Mouse (Mus musculus): ENCODE measurements around the gene Clstn2. TPM values are rescaled to one million over a fixed set of nuclear protein-coding genes. Genes with fewer than 3 reads are reported as not detected.

Clstn2 gene
- total and polyA plus RNA-seq, 3 experiments, result not detected

DNA sequence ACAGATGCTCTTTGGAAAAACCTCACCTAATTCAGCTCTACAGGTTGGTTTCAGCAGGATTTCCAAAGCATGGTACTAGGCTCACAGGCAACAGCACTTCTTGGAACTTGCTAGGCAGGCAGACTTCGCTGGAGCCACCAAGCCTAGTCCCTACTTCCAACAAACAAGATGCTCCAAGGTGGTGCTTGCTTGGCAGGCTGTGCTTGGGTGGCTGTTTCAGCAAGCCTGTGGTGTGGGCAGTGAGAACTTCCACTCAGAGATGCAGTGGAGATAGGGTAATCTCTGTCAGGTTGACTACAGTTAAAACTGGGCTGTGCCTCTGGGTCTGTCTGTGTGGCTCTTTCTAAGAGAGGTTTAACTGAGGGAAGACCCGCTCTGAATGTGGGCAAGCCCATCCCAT is 541.4 kb downstream of the Clstn2 start:
- Histone ChIP-seq H3K27me3 (replicated peaks) (no peaks in the 10 kb centered on the region), H3K4me2 (ENCODE audit: insufficient read depth, low read depth, poor library complexity, severe bottlenecking) (no peak overlapping the region), H3K4me1 (ENCODE audit: control insufficient read depth in 1 of 2, insufficient read depth in 2 of 2) (no peaks in the 10 kb centered on the region), H3K79me2 (replicated peaks; ENCODE audit: control insufficient read depth, extremely low read depth, insufficient read depth, poor library complexity, severe bottlenecking) (no peaks in the 10 kb centered on the region), H3K36me3 (replicated peaks in 1 of 2; ENCODE audit: control insufficient read depth in 1 of 2, insufficient read depth in 1 of 2, low read length in 1 of 2) (no peaks in the 10 kb centered on the region), H3K4me3 (replicated peaks in 1 of 3; ENCODE audit: low read depth in 2 of 3, low read length in 2 of 3, poor library complexity in 1 of 3) (no peak overlapping the region), H3K9me3 (replicated peaks; ENCODE audit: low read length) (peaks cover 70% of the 10 kb centered on the region), H3K27ac (ENCODE audit: insufficient read depth, low read depth) (no peak overlapping the region), H3K9ac (ENCODE audit: insufficient read depth, low read depth) (no peak overlapping the region)
- no peak for DNase-seq (ENCODE audit: extremely low read depth)
- TF ChIP-seq GABPA (IDR thresholded peaks at IDR 0.05; ENCODE audit: insufficient replicate concordance, low read depth, low read length) (no peak), ZMIZ1 (IDR thresholded peaks at IDR 0.05; ENCODE audit: low read depth, low read length) (no peak), MAFK (IDR thresholded peaks at IDR 0.05; ENCODE audit: insufficient replicate concordance, low read length) (no peak), ELF1 (IDR thresholded peaks at IDR 0.05; ENCODE audit: low read depth, low read length) (no peak), MEF2A (IDR thresholded peaks at IDR 0.05; ENCODE audit: borderline replicate concordance, low read depth, low read length) (no peak), PAX5 (IDR thresholded peaks at IDR 0.05; ENCODE audit: low read length) (no peak), NRF1 (IDR thresholded peaks at IDR 0.05; ENCODE audit: low read depth, low read length) (no peak), SMC3 (IDR thresholded peaks at IDR 0.05; ENCODE audit: low read depth, low read length) (no peak)
- dilution Hi-C loops (cut with MboI; ENCODE audit: extremely low pct_ligation_motif_present, extremely low pct_unique_long_range_greater_than_20kb, low sequenced_read_pairs) (no loop called here), in situ Hi-C loops (cut with MboI; ENCODE audit: low pct_ligation_motif_present, low pct_unique_long_range_greater_than_20kb, low sequenced_read_pairs) (no loop called here)

GRCm38 (mm10) chr9:97490591-97491176 is 542.3 kb downstream of the Clstn2 start:
- H3K4me2 ChIP-seq (ENCODE audit: insufficient read depth, low read depth, poor library complexity, severe bottlenecking), result no peak overlapping the region
- TF ChIP-seq USF2 (conservative IDR thresholded peaks at IDR 0.05; ENCODE audit: low read depth, low read length) (no peak), POLR2A (IDR thresholded peaks at IDR 0.05; ENCODE audit: low read depth, low read length) (no peak), MXI1 (IDR thresholded peaks at IDR 0.05; ENCODE audit: low read depth, low read length) (no peak), BHLHE40 (IDR thresholded peaks at IDR 0.05; ENCODE audit: low read depth, low read length) (no peak), POLR2AphosphoS2 (IDR thresholded peaks at IDR 0.05; ENCODE audit: low read depth, low read length) (no peak), RCOR1 (conservative IDR thresholded peaks at IDR 0.05; ENCODE audit: low read depth, low read length) (no peak), MAZ (IDR thresholded peaks at IDR 0.05; ENCODE audit: low read depth, low read length) (no peak), EP300 (IDR thresholded peaks at IDR 0.05; ENCODE audit: low read length) (no peak), ZC3H11A (IDR thresholded peaks at IDR 0.05; ENCODE audit: low read depth, low read length) (no peak), ETS1 (conservative IDR thresholded peaks at IDR 0.05; ENCODE audit: low read depth, low read length) (no peak), PAX5 (IDR thresholded peaks at IDR 0.05; ENCODE audit: low read length) (no peak), TBP (conservative IDR thresholded peaks at IDR 0.05; ENCODE audit: low read depth, low read length) (no peak), ZKSCAN1 (IDR thresholded peaks at IDR 0.05; ENCODE audit: borderline replicate concordance, low read depth, low read length) (no peak), ELF1 (IDR thresholded peaks at IDR 0.05; ENCODE audit: low read depth, low read length) (no peak), NELFE (IDR thresholded peaks at IDR 0.05; ENCODE audit: low read depth, low read length) (no peak), MYC (IDR thresholded peaks at IDR 0.05; ENCODE audit: low read depth, low read length) (no peak), MEF2A (IDR thresholded peaks at IDR 0.05; ENCODE audit: borderline replicate concordance, low read depth, low read length) (no peak), CHD1 (IDR thresholded peaks at IDR 0.05; ENCODE audit: low read depth, low read length) (no peak), IRF4 (IDR thresholded peaks at IDR 0.05; ENCODE audit: low read depth, low read length) (no peak)
- H3K9ac ChIP-seq (ENCODE audit: insufficient read depth, low read depth), result no peak overlapping the region
- no peaks in the 10 kb centered on the region for H3K4me1 ChIP-seq (ENCODE audit: control insufficient read depth in 1 of 2, insufficient read depth in 2 of 2)
- H3K79me2 ChIP-seq (replicated peaks; ENCODE audit: control insufficient read depth, extremely low read depth, insufficient read depth, poor library complexity, severe bottlenecking), result no peaks in the 10 kb centered on the region
- in situ Hi-C loops (cut with MboI; ENCODE audit: low pct_ligation_motif_present, low pct_unique_long_range_greater_than_20kb, low sequenced_read_pairs), result no loop called here
- no peak for DNase-seq (ENCODE audit: extremely low read depth)
- dilution Hi-C loops (cut with MboI; ENCODE audit: extremely low pct_ligation_motif_present, extremely low pct_unique_long_range_greater_than_20kb, low sequenced_read_pairs), result no loop called here
- H3K27me3 ChIP-seq (replicated peaks), result no peaks in the 10 kb centered on the region
- no peak overlapping the region for H3K27ac ChIP-seq (ENCODE audit: insufficient read depth, low read depth)
- no peaks in the 10 kb centered on the region for H3K36me3 ChIP-seq (replicated peaks in 1 of 2; ENCODE audit: control insufficient read depth in 1 of 2, insufficient read depth in 1 of 2, low read length in 1 of 2)
- peaks cover 72% of the 10 kb centered on the region for H3K9me3 ChIP-seq (replicated peaks; ENCODE audit: low read length)
- H3K4me3 ChIP-seq (replicated peaks in 1 of 3; ENCODE audit: low read depth in 2 of 3, low read length in 2 of 3, poor library complexity in 1 of 3), result no peak overlapping the region

Data from CH12.LX (cell line).